Mouse (Mus musculus): ENCODE measurements around the gene Per2. TPM values are rescaled to one million over a fixed set of nuclear protein-coding genes. Genes with fewer than 3 reads are reported as not detected.
"Not testable (repeated sequence)": the region's sequence is repeated elsewhere in the genome, so short reads cannot be mapped to it uniquely, and the experiment has no call there.

Gene Per2
- polyA plus RNA-seq, 1 experiment from 2014 or later, result 2.4 TPM

DNA sequence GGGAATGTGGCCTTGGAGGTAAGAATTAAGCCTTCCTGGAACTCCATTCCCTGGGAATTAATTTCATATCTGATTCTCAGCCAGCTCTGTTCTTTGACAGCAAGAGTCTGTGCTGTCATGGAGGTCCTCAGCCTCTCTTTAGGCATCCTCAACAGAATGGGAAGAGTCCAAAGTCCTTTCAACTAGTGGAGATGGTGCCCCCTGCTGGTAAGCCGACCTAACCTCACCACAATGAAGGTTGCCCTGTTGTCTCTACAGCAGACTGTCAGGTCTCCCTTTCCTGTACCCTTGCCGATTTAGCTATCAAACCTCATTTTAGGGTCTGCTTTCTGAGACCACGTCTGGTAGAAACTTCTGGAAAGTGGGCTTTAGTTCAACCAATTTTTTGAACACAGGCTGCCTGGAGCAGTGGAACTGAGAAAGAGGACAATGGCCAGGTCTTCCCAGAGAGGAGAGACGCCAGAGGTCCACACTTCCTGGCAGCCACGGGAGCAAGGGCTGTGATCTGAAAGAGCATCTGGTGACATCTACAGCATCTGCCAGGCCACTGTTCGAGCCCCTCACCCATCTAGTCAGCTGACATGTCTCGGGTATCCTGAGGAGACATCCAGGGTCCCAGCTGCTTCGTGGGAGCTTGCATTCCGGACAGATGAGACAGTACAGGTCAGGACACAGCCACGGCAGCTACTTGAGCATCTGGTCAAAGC, 24.3 kb upstream of the Per2 start:
- peak; percentile 83 for DNase-seq (ENCODE audit: low spot score)
- ATAC-seq (ENCODE audit: low FRiP score, low TSS enrichment), result peak; percentile 81
- Histone ChIP-seq H3K9me3 (ENCODE audit: control insufficient read depth, low read length) (no peaks in the 10 kb centered on the region), H3K27ac (replicated peaks) (0 out of 2 replicates have a peak overlapping the region, but pooled peaks have one; percentile 53), H3K27me3 (ENCODE audit: control insufficient read depth, insufficient read depth, low read length) (no peaks in the 10 kb centered on the region), H3K4me2 (replicated peaks; ENCODE audit: low read depth) (no peak overlapping the region), H3K4me1 (replicated peaks; ENCODE audit: control insufficient read depth, insufficient read depth) (no peaks in the 10 kb centered on the region), H3K9ac (ENCODE audit: low read length) (no peak overlapping the region), H3K36me3 (ENCODE audit: control insufficient read depth, insufficient read depth, low read length) (no peaks in the 10 kb centered on the region), H3K4me3 (ENCODE audit: low read depth, low read length) (no peak overlapping the region)
- TF ChIP-seq CTCF (IDR thresholded peaks at IDR 0.05; ENCODE audit: low read depth) (peak; percentile 95), EP300 (optimal IDR thresholded peaks at IDR 0.05) (no peak)
- 40% methylated on average over 10 of the region's 10 CpGs for WGBS

GRCm38 (mm10) chr1:91482616-91483211, 23.6 kb upstream of the Per2 start:
- Histone ChIP-seq H3K27ac (replicated peaks) (0 out of 2 replicates have a peak overlapping the region, but pooled peaks have one; percentile 53), H3K9ac (ENCODE audit: low read length) (no peak overlapping the region), H3K4me3 (ENCODE audit: low read depth, low read length) (no peak overlapping the region), H3K9me3 (ENCODE audit: control insufficient read depth, low read length) (no peaks in the 10 kb centered on the region), H3K36me3 (ENCODE audit: control insufficient read depth, insufficient read depth, low read length) (no peaks in the 10 kb centered on the region), H3K4me2 (replicated peaks; ENCODE audit: low read depth) (no peak overlapping the region), H3K27me3 (ENCODE audit: control insufficient read depth, insufficient read depth, low read length) (no peaks in the 10 kb centered on the region), H3K4me1 (replicated peaks; ENCODE audit: control insufficient read depth, insufficient read depth) (no peaks in the 10 kb centered on the region)
- no peak for DNase-seq (ENCODE audit: low spot score)
- ATAC-seq (ENCODE audit: low FRiP score, low TSS enrichment), result peak; percentile 19; the same call in 1 of the 2 replicates
- 51% methylated on average over 7 of the region's 7 CpGs for WGBS
- no peak for TF ChIP-seq CTCF (IDR thresholded peaks at IDR 0.05; ENCODE audit: low read depth)
- no peak for TF ChIP-seq EP300 (optimal IDR thresholded peaks at IDR 0.05)

DNA sequence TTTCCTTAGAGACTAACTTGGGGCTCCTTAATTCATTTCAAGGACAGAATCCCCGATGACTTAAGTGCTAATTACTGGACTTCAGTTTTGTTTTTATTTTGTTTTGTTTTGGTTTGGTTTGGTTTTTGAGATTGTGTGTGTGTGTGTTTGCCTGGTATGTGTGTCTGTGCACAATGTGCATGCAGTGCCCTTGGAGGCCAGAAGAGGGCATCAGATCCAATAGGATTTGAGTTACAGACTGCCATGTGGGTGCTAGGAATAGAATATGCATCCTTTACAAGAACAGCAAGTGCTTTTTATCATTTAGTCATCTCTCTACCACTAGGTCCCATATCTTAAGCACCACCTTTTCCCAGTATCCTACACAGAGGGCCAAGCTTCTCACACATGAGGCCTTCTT, 19.8 kb upstream of the Per2 start:
- DNase-seq (ENCODE audit: low spot score) (no peak), ATAC-seq (ENCODE audit: low FRiP score, low TSS enrichment) (no peak)
- no peak overlapping the region for H3K4me3 ChIP-seq (ENCODE audit: low read depth, low read length)
- no peak overlapping the region for H3K4me2 ChIP-seq (replicated peaks; ENCODE audit: low read depth)
- no peaks in the 10 kb centered on the region for H3K36me3 ChIP-seq (ENCODE audit: control insufficient read depth, insufficient read depth, low read length)
- H3K9me3 ChIP-seq (ENCODE audit: control insufficient read depth, low read length), result no peaks in the 10 kb centered on the region
- H3K9ac ChIP-seq (ENCODE audit: low read length), result no peak overlapping the region
- H3K27me3 ChIP-seq (ENCODE audit: control insufficient read depth, insufficient read depth, low read length), result no peaks in the 10 kb centered on the region
- no peak for TF ChIP-seq EP300 (optimal IDR thresholded peaks at IDR 0.05)
- peak; percentile 32 for TF ChIP-seq CTCF (IDR thresholded peaks at IDR 0.05; ENCODE audit: low read depth)
- no peak overlapping the region for H3K27ac ChIP-seq (replicated peaks)
- H3K4me1 ChIP-seq (replicated peaks; ENCODE audit: control insufficient read depth, insufficient read depth), result no peaks in the 10 kb centered on the region
- WGBS, result 94% methylated on average over 1 of the region's 1 CpGs

DNA sequence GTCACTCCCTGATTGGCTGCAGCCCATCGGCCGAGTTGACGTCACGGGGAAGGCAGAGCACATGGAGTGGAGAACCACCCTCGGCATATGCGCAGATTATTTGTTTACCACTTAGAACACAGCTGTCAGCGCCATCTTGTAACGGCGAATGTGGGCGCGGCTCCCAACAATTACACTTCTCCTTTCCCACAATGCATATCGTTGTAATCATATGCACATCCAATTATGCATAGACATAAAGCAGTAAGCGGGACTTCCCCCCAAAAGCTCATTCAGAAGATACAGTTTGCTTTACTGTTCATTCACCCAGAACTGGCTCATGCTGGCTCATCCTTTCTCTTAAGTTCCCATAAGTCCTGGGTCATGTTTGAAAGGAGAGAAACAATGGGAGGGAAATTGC, 19.0 kb upstream of the Per2 start:
- H3K4me2 ChIP-seq (replicated peaks; ENCODE audit: low read depth); ATAC-seq (ENCODE audit: low FRiP score, low TSS enrichment); H3K27ac ChIP-seq (replicated peaks); H3K9ac ChIP-seq (ENCODE audit: low read length); H3K4me3 ChIP-seq (ENCODE audit: low read depth, low read length); H3K27me3 ChIP-seq (ENCODE audit: control insufficient read depth, insufficient read depth, low read length); H3K36me3 ChIP-seq (ENCODE audit: control insufficient read depth, insufficient read depth, low read length); H3K9me3 ChIP-seq (ENCODE audit: control insufficient read depth, low read length); DNase-seq (ENCODE audit: low spot score); H3K4me1 ChIP-seq (replicated peaks; ENCODE audit: control insufficient read depth, insufficient read depth): not testable (repeated sequence)
- 97% methylated on average over 9 of the region's 13 CpGs for WGBS

DNA sequence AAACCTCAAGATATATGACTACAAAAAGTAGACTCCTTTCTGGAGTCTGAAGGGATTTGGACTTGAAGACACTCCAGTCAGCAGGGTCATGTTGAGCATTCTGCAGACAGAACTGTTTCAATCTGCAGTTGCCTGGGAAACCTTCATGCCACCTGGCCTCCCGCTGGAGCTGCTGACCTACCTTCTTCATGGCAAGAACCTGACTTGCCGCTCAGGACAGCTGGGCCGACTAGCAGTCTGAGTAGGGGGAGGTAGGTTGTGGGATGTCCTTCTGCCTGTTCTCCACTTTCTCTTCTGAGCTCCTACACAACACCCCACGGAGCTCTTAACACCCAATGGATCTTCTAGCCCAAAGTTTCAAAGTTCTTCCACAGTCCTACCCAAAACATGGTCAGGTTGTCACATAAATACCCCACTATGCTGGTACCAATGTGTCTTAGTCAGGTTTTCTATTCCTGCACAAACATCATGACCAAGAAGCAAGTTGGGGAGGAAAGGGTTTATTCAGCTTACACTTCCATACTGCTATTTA, 10.8 kb upstream of the Per2 start:
- ATAC-seq (ENCODE audit: low FRiP score, low TSS enrichment) (no peak), DNase-seq (ENCODE audit: low spot score) (no peak)
- TF ChIP-seq CTCF (IDR thresholded peaks at IDR 0.05; ENCODE audit: low read depth) (no peak), EP300 (optimal IDR thresholded peaks at IDR 0.05) (no peak)
- no peak overlapping the region for H3K4me3 ChIP-seq (ENCODE audit: low read depth, low read length)
- H3K4me1 ChIP-seq (replicated peaks; ENCODE audit: control insufficient read depth, insufficient read depth), result no peaks in the 10 kb centered on the region
- H3K4me2 ChIP-seq (replicated peaks; ENCODE audit: low read depth), result no peak overlapping the region
- no peak overlapping the region for H3K9ac ChIP-seq (ENCODE audit: low read length)
- 84% methylated on average over 4 of the region's 4 CpGs for WGBS
- no peaks in the 10 kb centered on the region for H3K36me3 ChIP-seq (ENCODE audit: control insufficient read depth, insufficient read depth, low read length)
- no peak overlapping the region for H3K27ac ChIP-seq (replicated peaks)
- no peaks in the 10 kb centered on the region for H3K27me3 ChIP-seq (ENCODE audit: control insufficient read depth, insufficient read depth, low read length)
- no peaks in the 10 kb centered on the region for H3K9me3 ChIP-seq (ENCODE audit: control insufficient read depth, low read length)

DNA sequence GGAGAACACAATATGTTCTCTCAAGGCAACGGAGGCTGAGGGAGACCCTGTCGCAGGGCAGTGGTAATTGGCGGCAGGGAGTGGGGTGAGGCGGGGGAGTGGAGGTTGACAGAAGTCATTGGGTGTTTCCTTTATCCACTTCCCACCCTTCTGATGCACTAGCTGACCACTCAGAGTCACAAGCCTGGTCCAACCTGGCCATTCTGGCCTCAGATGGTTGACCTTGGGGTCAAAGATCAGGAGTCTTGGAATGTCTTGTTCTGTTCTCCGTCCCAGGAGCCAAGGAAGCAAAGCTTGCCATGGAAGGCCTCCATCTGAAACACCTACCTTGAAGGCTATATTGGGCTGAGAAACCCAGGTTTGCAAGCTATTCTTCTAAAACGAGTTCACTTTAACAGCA, 7.1 kb upstream of the Per2 start:
- DNase-seq (ENCODE audit: low spot score) (no peak), ATAC-seq (ENCODE audit: low FRiP score, low TSS enrichment) (no peak)
- Histone ChIP-seq H3K4me2 (replicated peaks; ENCODE audit: low read depth) (no peak overlapping the region), H3K9me3 (ENCODE audit: control insufficient read depth, low read length) (no peaks in the 10 kb centered on the region), H3K27me3 (ENCODE audit: control insufficient read depth, insufficient read depth, low read length) (no peaks in the 10 kb centered on the region), H3K4me3 (ENCODE audit: low read depth, low read length) (no peak overlapping the region), H3K27ac (replicated peaks) (no peak overlapping the region), H3K9ac (ENCODE audit: low read length) (no peak overlapping the region), H3K36me3 (ENCODE audit: control insufficient read depth, insufficient read depth, low read length) (no peaks in the 10 kb centered on the region), H3K4me1 (replicated peaks; ENCODE audit: control insufficient read depth, insufficient read depth) (no peaks in the 10 kb centered on the region)
- TF ChIP-seq EP300 (optimal IDR thresholded peaks at IDR 0.05) (no peak), CTCF (IDR thresholded peaks at IDR 0.05; ENCODE audit: low read depth) (no peak)
- 84% methylated on average over 6 of the region's 6 CpGs for WGBS
